Mouse (Mus musculus): ENCODE data around the gene Osmr.

GRCm38 (mm10) chr15:6861617-6862016 lies 13.2 kb downstream of the Osmr start:
- TF ChIP-seq POLR2A (IDR thresholded peaks at IDR 0.05; ENCODE audit: low read depth, low read length) (no peak), CTCF (IDR thresholded peaks at IDR 0.05; ENCODE audit: extremely low read depth, insufficient read depth, insufficient read length, insufficient replicate concordance) (no peak)

Data from spleen, adult 2 months (tissue).